Mouse (Mus musculus): ENCODE measurements around the gene Tbc1d2. TPM values are rescaled to one million over a fixed set of nuclear protein-coding genes. Genes with fewer than 3 reads are reported as not detected.
A peak's percentile ranks its signal among the peaks of the same experiment; 100 is the strongest.

The Tbc1d2 gene
- polyA plus RNA-seq, 1 experiment from 2014 or later = 1.8 TPM

DNA sequence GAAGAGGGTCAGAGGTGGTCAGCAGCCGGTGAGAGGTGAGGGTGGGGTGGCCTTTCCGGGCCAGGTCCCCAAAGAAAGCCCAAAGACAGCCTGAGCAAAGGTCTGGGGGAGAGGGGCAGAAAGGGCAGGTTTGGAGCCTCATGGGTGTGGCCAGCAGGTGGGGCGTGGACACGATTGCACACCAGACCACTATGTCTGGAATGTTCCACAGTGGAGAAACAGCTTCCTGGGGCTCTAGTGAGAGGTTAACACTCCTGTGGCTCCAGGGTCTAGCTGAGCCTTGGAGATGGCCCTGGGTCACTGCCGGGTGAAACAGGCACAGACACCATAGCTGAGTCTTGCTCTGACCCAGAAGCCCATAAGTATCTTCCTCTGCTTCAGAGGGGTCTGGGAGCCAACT lies 27.0 kb downstream of the Tbc1d2 start:
- H3K27ac ChIP-seq (replicated peaks; ENCODE audit: low read depth, low read length) = no peak overlapping the region
- no peaks in the 10 kb centered on the region for H3K9me3 ChIP-seq (ENCODE audit: control insufficient read depth, low read length)
- no peak overlapping the region for H3K9ac ChIP-seq (ENCODE audit: low read depth, low read length)
- DNase-seq (ENCODE audit: low spot score) = no peak
- no peaks in the 10 kb centered on the region for H3K27me3 ChIP-seq (replicated peaks; ENCODE audit: control insufficient read depth, insufficient read depth, low read length)
- no peak overlapping the region for H3K4me2 ChIP-seq (ENCODE audit: low read depth, low read length)
- WGBS = 86% methylated on average over 5 of the region's 5 CpGs
- no peaks in the 10 kb centered on the region for H3K4me1 ChIP-seq (ENCODE audit: control insufficient read depth, insufficient read depth, low read length)
- no peaks in the 10 kb centered on the region for H3K36me3 ChIP-seq (ENCODE audit: control insufficient read depth, insufficient read depth, low read length)
- no peak for ATAC-seq (ENCODE audit: low read depth)
- no peak overlapping the region for H3K4me3 ChIP-seq (ENCODE audit: low read depth, low read length)

DNA sequence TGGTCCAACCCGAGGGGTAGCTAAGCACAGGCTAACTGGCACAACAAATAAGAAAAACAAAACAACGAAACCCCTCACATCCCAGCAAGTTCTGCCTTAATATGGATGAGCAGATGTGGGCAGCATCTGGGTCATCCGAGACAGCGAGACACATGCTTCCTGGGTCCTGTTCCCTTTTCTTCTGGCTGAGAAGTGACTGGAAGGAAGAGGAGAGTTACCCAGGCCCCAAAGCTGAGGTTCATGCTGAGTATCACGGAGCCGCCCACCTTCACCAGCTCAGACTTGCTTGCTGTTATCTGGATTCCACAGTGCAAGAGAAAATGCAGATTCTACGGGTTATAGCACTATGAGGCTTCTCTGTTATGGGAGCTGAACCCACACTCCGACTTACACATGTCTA lies 29.1 kb downstream of the Tbc1d2 start:
- H3K27ac ChIP-seq (replicated peaks; ENCODE audit: low read depth, low read length) = no peak overlapping the region
- H3K9ac ChIP-seq (ENCODE audit: low read depth, low read length) = no peak overlapping the region
- H3K9me3 ChIP-seq (ENCODE audit: control insufficient read depth, low read length) = no peaks in the 10 kb centered on the region
- H3K4me2 ChIP-seq (ENCODE audit: low read depth, low read length) = no peak overlapping the region
- H3K36me3 ChIP-seq (ENCODE audit: control insufficient read depth, insufficient read depth, low read length) = no peaks in the 10 kb centered on the region
- no peaks in the 10 kb centered on the region for H3K4me1 ChIP-seq (ENCODE audit: control insufficient read depth, insufficient read depth, low read length)
- no peak overlapping the region for H3K4me3 ChIP-seq (ENCODE audit: low read depth, low read length)
- H3K27me3 ChIP-seq (replicated peaks; ENCODE audit: control insufficient read depth, insufficient read depth, low read length) = no peaks in the 10 kb centered on the region
- WGBS = 79% methylated on average over 8 of the region's 8 CpGs
- no peak for ATAC-seq (ENCODE audit: low read depth)
- DNase-seq (ENCODE audit: low spot score) = no peak

DNA sequence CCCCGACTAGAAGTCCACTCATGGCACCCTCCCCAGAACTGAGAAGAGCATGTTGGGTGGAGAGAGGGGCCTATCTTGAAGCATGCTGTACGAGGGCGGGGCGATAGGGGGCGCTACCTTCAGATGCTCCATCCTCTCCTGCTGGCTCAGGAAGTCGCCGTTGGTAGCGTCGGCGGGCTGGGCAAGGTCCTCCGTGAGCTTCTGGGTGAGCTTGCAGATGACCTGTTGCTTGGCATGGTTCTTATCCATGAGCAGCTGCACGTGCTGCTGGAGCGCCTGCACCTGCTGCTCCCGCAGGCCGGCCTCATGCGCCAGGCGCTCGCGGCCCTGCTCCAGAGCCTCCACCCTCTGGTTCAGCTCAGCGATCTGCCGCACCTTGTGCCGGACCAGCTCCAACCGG lies 29.7 kb downstream of the Tbc1d2 start:
- no peaks in the 10 kb centered on the region for H3K27me3 ChIP-seq (replicated peaks; ENCODE audit: control insufficient read depth, insufficient read depth, low read length)
- H3K9me3 ChIP-seq (ENCODE audit: control insufficient read depth, low read length) = no peaks in the 10 kb centered on the region
- H3K4me3 ChIP-seq (ENCODE audit: low read depth, low read length) = no peak overlapping the region
- H3K36me3 ChIP-seq (ENCODE audit: control insufficient read depth, insufficient read depth, low read length) = no peaks in the 10 kb centered on the region
- peak; percentile 37; the same call in 1 of the 2 replicates for ATAC-seq (ENCODE audit: low read depth)
- 20% methylated on average over 23 of the region's 23 CpGs for WGBS
- no peaks in the 10 kb centered on the region for H3K4me1 ChIP-seq (ENCODE audit: control insufficient read depth, insufficient read depth, low read length)
- H3K4me2 ChIP-seq (ENCODE audit: low read depth, low read length) = no peak overlapping the region
- no peak overlapping the region for H3K27ac ChIP-seq (replicated peaks; ENCODE audit: low read depth, low read length)
- no peak overlapping the region; the same call in 1 of the 2 replicates for H3K9ac ChIP-seq (ENCODE audit: low read depth, low read length)
- no peak for DNase-seq (ENCODE audit: low spot score)

DNA sequence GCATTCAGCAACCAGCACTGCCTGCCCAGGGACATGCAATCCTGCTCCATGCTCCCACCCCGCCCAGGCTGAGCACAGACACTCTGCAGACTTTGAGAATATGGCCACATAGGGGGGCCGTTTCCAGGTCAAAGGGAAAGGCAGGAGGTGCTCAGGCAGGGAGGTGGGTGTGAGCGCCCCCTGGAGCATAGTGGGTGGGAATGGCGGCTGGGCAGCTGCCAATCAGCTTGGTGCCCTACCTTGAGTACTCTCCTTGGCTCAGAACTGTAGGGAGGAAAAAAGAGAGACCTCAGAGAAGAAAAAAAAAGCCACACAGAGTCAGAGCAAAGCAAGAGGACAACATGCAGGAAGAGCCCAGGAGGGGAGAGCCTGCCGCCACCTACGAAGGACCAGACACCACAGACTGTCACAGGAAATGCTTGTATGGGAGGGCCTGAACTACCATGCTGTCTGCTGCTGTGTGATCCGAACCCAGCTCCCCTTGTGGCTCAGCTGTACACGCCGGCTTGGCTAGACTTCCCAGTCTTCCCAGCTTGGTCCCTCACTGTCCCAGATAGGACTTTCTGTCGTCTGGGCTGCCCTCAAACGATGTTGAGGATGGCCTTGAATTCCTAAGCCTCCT lies 31.7 kb downstream of the Tbc1d2 start:
- H3K27me3 ChIP-seq (replicated peaks; ENCODE audit: control insufficient read depth, insufficient read depth, low read length) = no peaks in the 10 kb centered on the region
- H3K36me3 ChIP-seq (ENCODE audit: control insufficient read depth, insufficient read depth, low read length) = no peaks in the 10 kb centered on the region
- WGBS = 64% methylated on average over 11 of the region's 11 CpGs
- H3K9me3 ChIP-seq (ENCODE audit: control insufficient read depth, low read length) = no peaks in the 10 kb centered on the region
- H3K4me1 ChIP-seq (ENCODE audit: control insufficient read depth, insufficient read depth, low read length) = no peaks in the 10 kb centered on the region
- ATAC-seq (ENCODE audit: low read depth) = no peak
- no peak overlapping the region for H3K4me2 ChIP-seq (ENCODE audit: low read depth, low read length)
- H3K4me3 ChIP-seq (ENCODE audit: low read depth, low read length) = no peak overlapping the region
- H3K9ac ChIP-seq (ENCODE audit: low read depth, low read length) = no peak overlapping the region
- H3K27ac ChIP-seq (replicated peaks; ENCODE audit: low read depth, low read length) = no peak overlapping the region
- DNase-seq (ENCODE audit: low spot score) = no peak

DNA sequence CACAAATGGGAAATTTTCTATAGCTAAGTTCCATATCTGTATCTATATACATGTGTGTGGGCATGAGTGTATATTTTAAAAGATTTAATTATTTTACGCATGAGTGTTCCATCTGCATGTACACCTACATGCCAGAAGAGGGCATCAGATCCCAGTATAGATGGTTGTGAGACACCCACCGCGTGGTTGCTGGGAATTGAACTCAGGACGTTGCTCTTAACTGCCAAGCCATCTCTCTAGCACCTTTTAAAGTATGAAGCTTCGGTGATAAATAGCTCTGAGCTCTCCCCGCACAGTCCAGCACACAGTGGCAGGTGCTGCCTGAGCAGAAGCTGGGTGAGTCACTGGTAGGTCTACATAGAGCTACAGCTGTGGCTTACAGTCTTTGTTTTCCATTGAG lies 32.6 kb downstream of the Tbc1d2 start:
- Histone ChIP-seq H3K4me2 (ENCODE audit: low read depth, low read length) (no peak overlapping the region), H3K9ac (ENCODE audit: low read depth, low read length) (no peak overlapping the region), H3K36me3 (ENCODE audit: control insufficient read depth, insufficient read depth, low read length) (no peaks in the 10 kb centered on the region), H3K9me3 (ENCODE audit: control insufficient read depth, low read length) (no peaks in the 10 kb centered on the region), H3K27ac (replicated peaks; ENCODE audit: low read depth, low read length) (no peak overlapping the region), H3K4me1 (ENCODE audit: control insufficient read depth, insufficient read depth, low read length) (no peaks in the 10 kb centered on the region), H3K4me3 (ENCODE audit: low read depth, low read length) (no peak overlapping the region), H3K27me3 (replicated peaks; ENCODE audit: control insufficient read depth, insufficient read depth, low read length) (no peaks in the 10 kb centered on the region)
- DNase-seq (ENCODE audit: low spot score) (no peak), ATAC-seq (ENCODE audit: low read depth) (no peak)
- WGBS = 82% methylated on average over 6 of the region's 6 CpGs

DNA sequence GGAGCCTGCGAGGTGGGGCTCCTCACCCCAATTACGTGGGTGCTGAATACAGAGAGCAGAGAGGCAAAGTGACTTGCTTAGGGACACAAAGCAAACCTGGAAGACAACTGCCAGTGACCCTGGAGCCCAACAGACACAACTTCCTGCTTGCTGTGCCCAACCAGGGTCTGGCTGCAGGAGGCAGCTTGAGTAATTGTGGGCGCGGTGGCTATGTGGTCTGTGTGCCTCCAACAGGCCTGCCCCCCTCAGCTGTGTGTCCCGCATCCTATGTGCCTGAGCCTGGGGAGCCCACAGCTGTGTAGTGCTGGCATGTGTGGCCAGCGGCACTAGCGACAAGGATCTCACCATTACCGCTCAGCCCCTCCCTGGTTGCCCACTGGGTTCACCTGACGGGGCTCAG lies 35.4 kb downstream of the Tbc1d2 start:
- H3K36me3 ChIP-seq (ENCODE audit: control insufficient read depth, insufficient read depth, low read length) = no peaks in the 10 kb centered on the region
- H3K4me1 ChIP-seq (ENCODE audit: control insufficient read depth, insufficient read depth, low read length) = no peaks in the 10 kb centered on the region
- no peak for ATAC-seq (ENCODE audit: low read depth)
- DNase-seq (ENCODE audit: low spot score) = no peak
- H3K27me3 ChIP-seq (replicated peaks; ENCODE audit: control insufficient read depth, insufficient read depth, low read length) = no peaks in the 10 kb centered on the region
- H3K27ac ChIP-seq (replicated peaks; ENCODE audit: low read depth, low read length) = no peak overlapping the region
- H3K9ac ChIP-seq (ENCODE audit: low read depth, low read length) = no peak overlapping the region
- no peak overlapping the region for H3K4me2 ChIP-seq (ENCODE audit: low read depth, low read length)
- no peak overlapping the region for H3K4me3 ChIP-seq (ENCODE audit: low read depth, low read length)
- 72% methylated on average over 8 of the region's 9 CpGs for WGBS
- no peaks in the 10 kb centered on the region for H3K9me3 ChIP-seq (ENCODE audit: control insufficient read depth, low read length)

DNA sequence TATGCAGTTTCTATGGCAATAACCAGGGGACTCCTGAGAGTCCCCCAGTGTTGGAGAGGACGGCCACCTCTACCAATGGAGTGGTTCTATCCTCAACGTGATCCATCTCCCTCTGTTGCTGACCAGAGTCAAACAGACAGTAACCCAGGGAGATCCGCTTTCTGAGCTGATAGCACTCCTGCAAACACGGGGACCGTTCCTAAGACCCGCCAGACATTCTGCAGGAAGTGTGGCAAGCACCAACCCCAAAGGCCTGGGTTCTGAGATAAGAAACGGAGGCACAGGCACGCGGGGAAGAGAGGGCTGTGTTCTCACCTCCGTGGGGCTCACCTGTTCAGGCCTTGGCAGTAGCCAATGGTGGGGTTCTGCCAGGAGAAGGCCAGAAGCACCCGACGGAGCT lies 36.4 kb downstream of the Tbc1d2 start:
- Histone ChIP-seq H3K4me2 (ENCODE audit: low read depth, low read length) (no peak overlapping the region), H3K4me1 (ENCODE audit: control insufficient read depth, insufficient read depth, low read length) (no peaks in the 10 kb centered on the region), H3K36me3 (ENCODE audit: control insufficient read depth, insufficient read depth, low read length) (no peaks in the 10 kb centered on the region), H3K27me3 (replicated peaks; ENCODE audit: control insufficient read depth, insufficient read depth, low read length) (no peaks in the 10 kb centered on the region), H3K4me3 (ENCODE audit: low read depth, low read length) (no peak overlapping the region), H3K27ac (replicated peaks; ENCODE audit: low read depth, low read length) (no peak overlapping the region), H3K9ac (ENCODE audit: low read depth, low read length) (no peak overlapping the region), H3K9me3 (ENCODE audit: control insufficient read depth, low read length) (no peaks in the 10 kb centered on the region)
- DNase-seq (ENCODE audit: low spot score) (no peak), ATAC-seq (ENCODE audit: low read depth) (no peak)
- 81% methylated on average over 12 of the region's 12 CpGs for WGBS

DNA sequence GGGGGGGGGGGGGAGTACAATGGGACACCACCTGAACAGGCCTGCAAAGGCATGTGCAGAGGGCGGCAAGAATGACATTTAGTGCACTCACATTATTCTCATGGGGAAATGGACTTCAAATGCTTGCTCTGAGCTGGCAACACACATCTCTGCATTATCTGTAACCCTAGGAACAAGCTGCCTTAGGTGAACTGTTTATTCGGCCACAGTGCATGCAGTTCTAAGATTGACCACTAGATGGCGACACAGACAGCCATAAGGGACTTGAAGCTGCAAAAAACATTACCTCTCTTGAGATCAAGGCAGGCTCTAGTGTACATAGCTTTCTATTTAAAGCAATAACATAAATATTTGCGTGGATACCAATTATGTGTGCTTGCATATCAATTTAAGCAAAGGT lies 38.8 kb downstream of the Tbc1d2 start:
- H3K27me3 ChIP-seq (replicated peaks; ENCODE audit: control insufficient read depth, insufficient read depth, low read length) = no peaks in the 10 kb centered on the region

DNA sequence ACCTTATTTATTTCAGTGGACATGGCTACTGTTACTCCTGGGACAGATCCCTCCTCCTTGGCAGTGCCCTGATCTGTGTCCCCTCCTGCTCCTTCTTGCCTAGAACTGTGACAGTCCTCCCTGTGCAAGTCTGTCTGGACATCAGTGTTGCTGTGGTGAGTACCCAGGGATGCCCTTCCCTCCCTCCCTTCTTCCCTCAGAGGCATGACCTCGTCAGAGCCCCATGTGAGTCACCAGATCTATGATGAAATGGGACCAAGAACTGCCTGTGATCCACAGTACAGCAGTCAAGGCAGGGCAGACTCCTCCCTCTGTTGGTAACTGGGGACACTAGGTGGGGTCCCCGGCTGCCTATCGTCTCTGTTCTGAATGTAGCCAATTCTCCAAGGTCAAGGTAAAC lies 42.4 kb downstream of the Tbc1d2 start:
- H3K27ac ChIP-seq (replicated peaks; ENCODE audit: low read depth, low read length) = no peak overlapping the region
- H3K9me3 ChIP-seq (ENCODE audit: control insufficient read depth, low read length) = no peaks in the 10 kb centered on the region
- H3K4me2 ChIP-seq (ENCODE audit: low read depth, low read length) = no peak overlapping the region
- H3K4me1 ChIP-seq (ENCODE audit: control insufficient read depth, insufficient read depth, low read length) = no peaks in the 10 kb centered on the region
- WGBS = 68% methylated on average over 3 of the region's 3 CpGs
- DNase-seq (ENCODE audit: low spot score) (no peak), ATAC-seq (ENCODE audit: low read depth) (no peak)
- H3K27me3 ChIP-seq (replicated peaks; ENCODE audit: control insufficient read depth, insufficient read depth, low read length) = 0 out of 2 replicates have a peak, but pooled peaks cover 5% of the 10 kb centered on the region
- no peak overlapping the region for H3K4me3 ChIP-seq (ENCODE audit: low read depth, low read length)
- no peak overlapping the region for H3K9ac ChIP-seq (ENCODE audit: low read depth, low read length)
- H3K36me3 ChIP-seq (ENCODE audit: control insufficient read depth, insufficient read depth, low read length) = no peaks in the 10 kb centered on the region

More for the DNA sequence above, 38.8 kb downstream of the Tbc1d2 start:
- no peaks in the 10 kb centered on the region for H3K4me1 ChIP-seq (ENCODE audit: control insufficient read depth, insufficient read depth, low read length)
- no peak overlapping the region for H3K4me3 ChIP-seq (ENCODE audit: low read depth, low read length)
- H3K27ac ChIP-seq (replicated peaks; ENCODE audit: low read depth, low read length) = no peak overlapping the region
- DNase-seq (ENCODE audit: low spot score) = peak; percentile 83
- no peaks in the 10 kb centered on the region for H3K36me3 ChIP-seq (ENCODE audit: control insufficient read depth, insufficient read depth, low read length)
- H3K4me2 ChIP-seq (ENCODE audit: low read depth, low read length) = no peak overlapping the region
- H3K9me3 ChIP-seq (ENCODE audit: control insufficient read depth, low read length) = no peaks in the 10 kb centered on the region
- WGBS = 2% methylated on average over 4 of the region's 4 CpGs
- ATAC-seq (ENCODE audit: low read depth) = peak; percentile 53
- H3K9ac ChIP-seq (ENCODE audit: low read depth, low read length) = no peak overlapping the region
